Mouse (Mus musculus): ENCODE results near the gene Mapk11. TPM values are rescaled to one million over a fixed set of nuclear protein-coding genes. Genes with fewer than 3 reads are reported as not detected.

The Mapk11 gene
- polyA plus RNA-seq, 1 experiment: 14.0 TPM

DNA sequence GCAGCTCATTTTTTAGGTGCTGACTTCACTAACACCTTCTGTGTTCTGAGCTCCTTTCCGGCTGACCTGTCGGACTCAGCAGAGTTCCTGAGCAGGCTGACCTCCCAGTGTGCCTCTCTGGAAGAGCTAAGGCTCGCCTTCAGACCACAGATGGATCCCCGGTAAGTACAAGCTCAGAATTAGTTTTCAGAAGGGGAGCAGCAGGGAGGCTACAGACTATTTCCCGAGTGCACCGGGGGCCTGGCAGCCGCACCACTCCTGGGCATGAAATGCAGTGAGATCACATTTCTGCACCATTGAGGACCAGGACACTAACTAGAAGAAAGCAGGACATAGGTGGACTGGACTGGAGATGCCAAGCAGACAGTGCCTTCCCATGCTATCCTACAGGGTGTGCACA lies 50.8 kb downstream of the Mapk11 start:
- no peak overlapping the region for H3K4me3 ChIP-seq (replicated peaks; ENCODE audit: extremely low read depth, low read depth, low read length)
- 90% methylated on average over 7 of the region's 7 CpGs for WGBS
- TF ChIP-seq CTCF (IDR thresholded peaks at IDR 0.05; ENCODE audit: insufficient read depth, low read length) (no peak), POLR2A (IDR thresholded peaks at IDR 0.05; ENCODE audit: borderline replicate concordance, extremely low read depth, low read depth, low read length) (no peak)
- DNase-seq: no peak
- H3K4me1 ChIP-seq (ENCODE audit: control insufficient read depth, insufficient read depth, low read length): no peaks in the 10 kb centered on the region

DNA sequence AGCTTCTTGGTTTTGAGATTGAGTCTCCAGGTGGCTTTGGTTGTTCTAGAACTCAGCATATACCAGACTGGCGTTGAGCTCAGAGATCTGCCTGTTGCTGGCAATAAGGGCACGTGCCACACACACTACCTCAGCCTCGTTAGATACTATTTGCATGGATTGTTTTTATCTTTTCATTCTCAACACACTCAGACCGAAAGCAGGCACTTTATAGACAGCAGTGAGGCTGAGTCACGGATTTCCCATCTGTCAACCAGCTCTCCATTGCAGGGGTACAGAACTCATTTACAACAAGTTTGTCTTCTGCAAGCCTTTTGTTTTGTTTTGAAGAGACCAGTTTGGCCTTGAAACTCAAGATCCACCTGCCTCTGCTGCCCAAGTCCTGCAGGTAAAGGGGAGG lies 52.0 kb downstream of the Mapk11 start:
- no peak for TF ChIP-seq POLR2A (IDR thresholded peaks at IDR 0.05; ENCODE audit: borderline replicate concordance, extremely low read depth, low read depth, low read length)
- no peak for TF ChIP-seq CTCF (IDR thresholded peaks at IDR 0.05; ENCODE audit: insufficient read depth, low read length)
- Histone ChIP-seq H3K4me1 (ENCODE audit: control insufficient read depth, insufficient read depth, low read length) (no peaks in the 10 kb centered on the region), H3K4me3 (replicated peaks; ENCODE audit: extremely low read depth, low read depth, low read length) (no peak overlapping the region)
- DNase-seq: no peak
- WGBS: 93% methylated on average over 5 of the region's 5 CpGs

Other genes starting within 250 kb of the Mapk11 start
- gene Ttll8, start 195.2 kb downstream of the Mapk11 start, polyA plus RNA-seq (2012; rRNA removed): 0.45 and 0.65 TPM in 2 replicates
- gene Mlc1, start 170.6 kb downstream of the Mapk11 start, polyA plus RNA-seq (2012; rRNA removed): 29.5 and 30.2 TPM in 2 replicates
- 0.23 and 0.43 TPM in 2 replicates for gene Mov10l1, start 166.7 kb downstream of the Mapk11 start, polyA plus RNA-seq (2012; rRNA removed)
- gene Panx2, start 89.9 kb downstream of the Mapk11 start, polyA plus RNA-seq (2012; rRNA removed): 0.28 and 0.36 TPM in 2 replicates
- 49.3 and 64.3 TPM in 2 replicates for gene Trabd, start 74.5 kb downstream of the Mapk11 start, polyA plus RNA-seq (2012; rRNA removed)
- 37.1 and 42.8 TPM in 2 replicates for gene Selenoo, start 60.5 kb downstream of the Mapk11 start, polyA plus RNA-seq (2012; rRNA removed)
- gene Tubgcp6, start 26.5 kb downstream of the Mapk11 start, polyA plus RNA-seq (2012; rRNA removed): 27.1 and 30.3 TPM in 2 replicates
- 39.8 and 46.9 TPM in 2 replicates for gene Hdac10, start 20.9 kb downstream of the Mapk11 start, polyA plus RNA-seq (2012; rRNA removed)
- 28.2 and 32.2 TPM in 2 replicates for gene Mapk12, start 8.9 kb downstream of the Mapk11 start, polyA plus RNA-seq (2012; rRNA removed)
- gene Plxnb2, start 31.2 kb upstream of the Mapk11 start, polyA plus RNA-seq (2012; rRNA removed): 204 and 210 TPM in 2 replicates
- 15.6 and 17.2 TPM in 2 replicates for gene Dennd6b, start 46.9 kb upstream of the Mapk11 start, polyA plus RNA-seq (2012; rRNA removed)
- gene Ppp6r2, start 61.9 kb upstream of the Mapk11 start, polyA plus RNA-seq (2012; rRNA removed): 153 and 372 TPM in 2 replicates
- 188 and 208 TPM in 2 replicates for gene Sbf1, start 165.7 kb upstream of the Mapk11 start, polyA plus RNA-seq (2012; rRNA removed)
- gene Adm2, start 173.1 kb upstream of the Mapk11 start, polyA plus RNA-seq (2012; rRNA removed): 0.14 and 0.75 TPM in 2 replicates
- 0.24 and 1.2 TPM in 2 replicates for gene Miox, start 184.8 kb upstream of the Mapk11 start, polyA plus RNA-seq (2012; rRNA removed)
- 81.7 and 84.4 TPM in 2 replicates for gene Lmf2, start 206.0 kb upstream of the Mapk11 start, polyA plus RNA-seq (2012; rRNA removed)
- gene Ncaph2, start 206.1 kb upstream of the Mapk11 start, polyA plus RNA-seq (2012; rRNA removed): 105 and 117 TPM in 2 replicates
- 57.7 and 65.5 TPM in 2 replicates for gene Sco2, start 224.2 kb upstream of the Mapk11 start, polyA plus RNA-seq (2012; rRNA removed)
- 14.4 and 21.5 TPM in 2 replicates for gene Tymp, start 227.4 kb upstream of the Mapk11 start, polyA plus RNA-seq (2012; rRNA removed)
- 106 and 138 TPM in 2 replicates for gene Odf3b, start 229.7 kb upstream of the Mapk11 start, polyA plus RNA-seq (2012; rRNA removed)
- 0.03 and 0.07 TPM in 2 replicates for gene Klhdc7b, start 235.3 kb upstream of the Mapk11 start, polyA plus RNA-seq (2012; rRNA removed)